Mouse (Mus musculus) urinary bladder, postnatal 36 days (tissue): ENCODE measurements around the gene Tnfrsf22.
"Not testable (repeated sequence)": the region's sequence is repeated elsewhere in the genome, so short reads cannot be mapped to it uniquely, and the experiment has no call there.

Experiments used
- DNase-seq, 2 experiments: peaks; one replicate each; pipeline ENCODE4 v3.0.0; 2022; ENCODE audit warnings: low spot score in 2 of 2, mixed read lengths in 1 of 2

Gene Tnfrsf22

GRCm38 (mm10) chr7:143649034-143649768 lies at the start of gene Tnfrsf22:
Tnfrsf22 (minus strand) TSS chr7:143649661.
- peak; percentile 75 to 88 for DNase-seq

- no peak for DNase-seq
Observed at GRCm38 (mm10) chr7:143696140-143696539, 46.7 kb upstream of the Tnfrsf22 start.

GRCm38 (mm10) chr7:143694550-143694949 lies 45.1 kb upstream of the Tnfrsf22 start:
- no peak for DNase-seq

- no peak for DNase-seq
Observed at GRCm38 (mm10) chr7:143692746-143693510, 43.5 kb upstream of the Tnfrsf22 start.

GRCm38 (mm10) chr7:143691909-143692308 lies 42.4 kb upstream of the Tnfrsf22 start:
- DNase-seq: no peak

- DNase-seq: no peak
Observed at GRCm38 (mm10) chr7:143691181-143691580, 41.7 kb upstream of the Tnfrsf22 start.

- no peak for DNase-seq
Observed at GRCm38 (mm10) chr7:143689946-143690345, 40.5 kb upstream of the Tnfrsf22 start.

- DNase-seq: no peak
Observed at GRCm38 (mm10) chr7:143689481-143689880, 40.0 kb upstream of the Tnfrsf22 start.

GRCm38 (mm10) chr7:143686676-143687075 lies 37.2 kb upstream of the Tnfrsf22 start:
- DNase-seq: not testable (repeated sequence)

- DNase-seq: not testable (repeated sequence)
Observed at GRCm38 (mm10) chr7:143686191-143686590, 36.7 kb upstream of the Tnfrsf22 start.

- DNase-seq: peak; percentile 74 to 84
Observed at GRCm38 (mm10) chr7:143685359-143686067, 36.1 kb upstream of the Tnfrsf22 start, which contains the start of gene Tnfrsf23. Tnfrsf23 (minus strand) TSS chr7:143685872.

- DNase-seq: not testable (repeated sequence)
Observed at GRCm38 (mm10) chr7:143684569-143684968, 35.1 kb upstream of the Tnfrsf22 start.

GRCm38 (mm10) chr7:143681566-143681965 lies 32.1 kb upstream of the Tnfrsf22 start:
- no peak for DNase-seq

- not testable (repeated sequence) for DNase-seq
Observed at GRCm38 (mm10) chr7:143680836-143681235, 31.4 kb upstream of the Tnfrsf22 start.

GRCm38 (mm10) chr7:143679650-143680049 lies 30.2 kb upstream of the Tnfrsf22 start:
- DNase-seq: not testable (repeated sequence)

GRCm38 (mm10) chr7:143666427-143667311 lies 17.2 kb upstream of the Tnfrsf22 start:
- DNase-seq: no peak

- no peak for DNase-seq
Observed at GRCm38 (mm10) chr7:143663470-143663869, 14.0 kb upstream of the Tnfrsf22 start.

GRCm38 (mm10) chr7:143660797-143661196 lies 11.3 kb upstream of the Tnfrsf22 start:
- no peak for DNase-seq

GRCm38 (mm10) chr7:143649769-143650346 lies 397 bp upstream of the Tnfrsf22 start:
- DNase-seq: not testable (repeated sequence)

- DNase-seq: not testable (repeated sequence)
Observed at GRCm38 (mm10) chr7:143643949-143644348, 5.5 kb downstream of the Tnfrsf22 start.

- DNase-seq: no peak
Observed at GRCm38 (mm10) chr7:143636674-143637073, 12.8 kb downstream of the Tnfrsf22 start.
